Mouse (Mus musculus) embryonic fibroblast, embryonic 13.5 days (primary cell): ENCODE measurements around the gene Cpm. TPM values are rescaled to one million over a fixed set of nuclear protein-coding genes. Genes with fewer than 3 reads are reported as not detected.

ENCODE experiments used
- H3K27ac ChIP-seq: 2 replicates; pipeline ENCODE4 v1.5.1; 2012; ENCODE audit warnings: low read length, control low read depth, inconsistent platforms; ENCODE audit not compliant: insufficient read depth
- H3K4me1 ChIP-seq: 2 replicates; pipeline ENCODE4 v1.6.1; 2011; ENCODE audit warnings: low read length; ENCODE audit not compliant: control insufficient read depth, insufficient read depth
- H3K4me3 ChIP-seq: 2 replicates; pipeline ENCODE4 v1.5.1; 2011; ENCODE audit warnings: mild to moderate bottlenecking, control low read depth, low read length; ENCODE audit not compliant: insufficient read depth
- CTCF ChIP-seq: IDR thresholded peaks from 2 replicates; pipeline ENCODE4 v1.5.1; 2011; ENCODE audit warnings: mild to moderate bottlenecking, control low read depth, low read length, moderate library complexity, borderline replicate concordance; ENCODE audit not compliant: insufficient read depth
- POLR2A ChIP-seq: IDR thresholded peaks from 2 replicates; pipeline ENCODE4 v1.6.1; 2011; ENCODE audit warnings: low read depth, mild to moderate bottlenecking, control low read depth, low read length, moderate library complexity
- polyA plus RNA-seq: library from polyadenylated mRNA; stranded (reverse); fragments of >200 nt; gene quantifications from 2 replicates; pipeline ENCODE4 v1.2.4, GENCODE M21; 2011; ENCODE audit warnings: low read depth; ENCODE audit not compliant: missing spikeins, insufficient read length

The Cpm gene
- polyA plus RNA-seq, 1 experiment: 1.4 TPM

- Histone ChIP-seq H3K27ac (no peak overlapping the region), H3K4me1 (no peaks in the 10 kb centered on the region), H3K4me3 (no peak overlapping the region)
- TF ChIP-seq POLR2A: no peak
- TF ChIP-seq CTCF: no peak
Observed at GRCm38 (mm10) chr10:117643302-117643701, 14.0 kb downstream of the Cpm start.

GRCm38 (mm10) chr10:117643711-117644428, 14.6 kb downstream of the Cpm start:
- TF ChIP-seq POLR2A (no peak), CTCF (no peak)
- no peaks in the 10 kb centered on the region for H3K4me1 ChIP-seq
- no peak overlapping the region for H3K27ac ChIP-seq
- no peak overlapping the region for H3K4me3 ChIP-seq

- H3K4me3 ChIP-seq: no peak overlapping the region
- H3K4me1 ChIP-seq: no peaks in the 10 kb centered on the region
- H3K27ac ChIP-seq: no peak overlapping the region
- TF ChIP-seq POLR2A: no peak
- no peak for TF ChIP-seq CTCF
Observed at GRCm38 (mm10) chr10:117644429-117644748, 15.1 kb downstream of the Cpm start.

- Histone ChIP-seq H3K4me1 (no peaks in the 10 kb centered on the region), H3K27ac (no peak overlapping the region), H3K4me3 (no peak overlapping the region)
- TF ChIP-seq POLR2A: no peak
- no peak for TF ChIP-seq CTCF
Observed at GRCm38 (mm10) chr10:117644828-117645227, 15.5 kb downstream of the Cpm start.

- H3K4me1 ChIP-seq: no peaks in the 10 kb centered on the region
- TF ChIP-seq CTCF: no peak
- H3K27ac ChIP-seq: no peak overlapping the region
- no peak overlapping the region for H3K4me3 ChIP-seq
Observed at GRCm38 (mm10) chr10:117645487-117645964, 16.2 kb downstream of the Cpm start.

- H3K4me3 ChIP-seq: no peak overlapping the region
- TF ChIP-seq POLR2A (no peak), CTCF (no peak)
- H3K27ac ChIP-seq: no peak overlapping the region
- no peaks in the 10 kb centered on the region for H3K4me1 ChIP-seq
Observed at GRCm38 (mm10) chr10:117646482-117647157, 17.3 kb downstream of the Cpm start.

GRCm38 (mm10) chr10:117647158-117647505, 17.8 kb downstream of the Cpm start:
- 0 out of 2 replicates have a peak, but pooled peaks cover 3% of the 10 kb centered on the region for H3K4me1 ChIP-seq
- TF ChIP-seq POLR2A (no peak), CTCF (no peak)
- no peak overlapping the region for H3K4me3 ChIP-seq
- no peak overlapping the region for H3K27ac ChIP-seq

- peaks cover 3% of the 10 kb centered on the region; the same call in 1 of the 2 replicates for H3K4me1 ChIP-seq
- TF ChIP-seq CTCF (no peak), POLR2A (no peak)
- H3K27ac ChIP-seq: no peak overlapping the region
- H3K4me3 ChIP-seq: no peak overlapping the region
Observed at GRCm38 (mm10) chr10:117647964-117648472, 18.7 kb downstream of the Cpm start.

- H3K4me1 ChIP-seq: peaks cover 3% of the 10 kb centered on the region; the same call in 1 of the 2 replicates
- H3K27ac ChIP-seq: no peak overlapping the region
- H3K4me3 ChIP-seq: no peak overlapping the region
- TF ChIP-seq CTCF (no peak), POLR2A (no peak)
Observed at GRCm38 (mm10) chr10:117648643-117649042, 19.3 kb downstream of the Cpm start.
